In the genomic region with DNA sequence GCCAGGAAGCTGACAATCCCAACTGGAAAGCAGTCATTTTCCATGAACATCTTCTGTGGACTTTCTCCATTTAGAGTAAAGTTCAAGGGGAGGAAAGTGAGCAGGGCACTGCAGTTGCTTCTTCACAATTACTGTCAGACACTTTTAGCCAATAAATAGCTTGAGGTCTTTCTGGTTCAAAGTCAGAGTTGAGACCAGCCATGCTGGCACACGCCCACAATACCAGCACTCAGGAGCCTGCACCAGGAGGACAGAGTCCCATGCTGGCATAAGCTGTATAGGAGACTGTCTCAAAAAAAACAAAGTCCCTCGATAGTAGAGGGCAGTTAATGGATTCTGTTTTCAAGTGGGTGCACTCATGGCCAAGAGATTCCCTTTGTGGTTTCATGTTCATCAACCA, we compare ENCODE assay signal across 20 mouse cellular contexts. TPM values are rescaled to one million over a fixed set of nuclear protein-coding genes. Genes with fewer than 3 reads are reported as not detected.
A peak's percentile ranks its signal among the peaks of the same experiment; 100 is the strongest.
DNase-seq lines count a peak whose midpoint lies in the region; ATAC-seq and TF ChIP-seq lines count a peak whose summit lies in the region.
"Had no signal": no experiment of that assay in that cellular context is flagged by ENCODE, and none has a peak within 500 bp of the region (broad histone marks: within the 10 kb centered on the region; RNA-seq: fewer than 3 reads in every experiment).

No protein-coding gene starts in this region.

- ATAC-seq in heart, embryonic 12.5 days (ENCODE audit: insufficient number of reproducible peaks, low FRiP score), result no peak
- no peak for ATAC-seq in kidney, embryonic 14.5 days (ENCODE audit: low FRiP score, low TSS enrichment)
- ATAC-seq in granulocyte monocyte progenitor cell, adult 5-6 weeks (replicated peaks; ENCODE audit: poor library complexity, severe bottlenecking), result no peak
- ATAC-seq: activated CD4-positive, CD25-positive, alpha-beta regulatory T cell, adult 4 months; forebrain, embryonic 13.5 days; forebrain, postnatal 0 days; hindbrain, postnatal 0 days; Patski had no signal

- no peak for TF ChIP-seq CTCF in kidney, adult 2 months (conservative IDR thresholded peaks at IDR 0.05; ENCODE audit: insufficient read depth, insufficient read length, low read depth, low read length)

- H3K4me3 ChIP-seq in heart, embryonic 12.5 days, result no peak overlapping the region
- no peak overlapping the region for H3K4me3 ChIP-seq in kidney, adult 2 months (ENCODE audit: insufficient read depth, low read depth, low read length)
- H3K4me3 ChIP-seq in kidney, embryonic 14.5 days (ENCODE audit: low read length), result no peak overlapping the region
- H3K4me3 ChIP-seq in brown adipose tissue, adult 24 weeks (ENCODE audit: insufficient read depth, low read depth, low read length), result no peak overlapping the region
- H3K4me3 ChIP-seq: embryonic facial prominence, embryonic 10.5 days; forebrain, embryonic 13.5 days; heart, embryonic 15.5 days; hindbrain, embryonic 13.5 days had no signal

- no peak overlapping the region for H3K27ac ChIP-seq in heart, embryonic 12.5 days (ENCODE audit: poor library complexity, severe bottlenecking)
- no peak overlapping the region; the same call in 1 of the 2 replicates for H3K27ac ChIP-seq in kidney, adult 2 months (ENCODE audit: insufficient read depth, low read depth, low read length)
- no peak overlapping the region for H3K27ac ChIP-seq in kidney, embryonic 14.5 days (ENCODE audit: low read depth, low read length)
- H3K27ac ChIP-seq in brown adipose tissue, adult 24 weeks (replicated peaks; ENCODE audit: low read depth, low read length), result peak overlapping the region; percentile 72
- H3K27ac ChIP-seq: embryonic facial prominence, embryonic 10.5 days; forebrain, embryonic 13.5 days; heart, embryonic 15.5 days; hindbrain, embryonic 13.5 days; hindbrain, postnatal 0 days had no signal

- H3K4me1 ChIP-seq in heart, embryonic 12.5 days (replicated peaks), result peaks cover 74% of the 10 kb centered on the region
- peaks cover 27% of the 10 kb centered on the region; the same call in 1 of the 2 replicates for H3K4me1 ChIP-seq in kidney, adult 2 months (ENCODE audit: control insufficient read depth, insufficient read depth, low read length)
- 0 out of 2 replicates have a peak, but pooled peaks cover 3% of the 10 kb centered on the region for H3K4me1 ChIP-seq in kidney, embryonic 14.5 days (ENCODE audit: control insufficient read depth, insufficient read depth, low read length)
- peaks cover 40% of the 10 kb centered on the region for H3K4me1 ChIP-seq in brown adipose tissue, adult 24 weeks (ENCODE audit: control insufficient read depth, insufficient read depth, insufficient read length, low read length)
- H3K4me1 ChIP-seq: embryonic facial prominence, embryonic 10.5 days; forebrain, embryonic 13.5 days had no signal

- no peak overlapping the region for H3K4me2 ChIP-seq in heart, embryonic 12.5 days
- no peak overlapping the region for H3K4me2 ChIP-seq in kidney, embryonic 14.5 days (replicated peaks; ENCODE audit: low read depth, low read length)
- H3K4me2 ChIP-seq: forebrain, embryonic 13.5 days; heart, embryonic 15.5 days; hindbrain, embryonic 13.5 days had no signal

- H3K9ac ChIP-seq in heart, embryonic 12.5 days, result no peak overlapping the region
- H3K9ac ChIP-seq in kidney, embryonic 14.5 days (ENCODE audit: low read depth, low read length), result no peak overlapping the region
- H3K9ac ChIP-seq: forebrain, embryonic 13.5 days; forebrain, postnatal 0 days; heart, embryonic 15.5 days; hindbrain, embryonic 13.5 days had no signal

- intact Hi-C loops in left cerebral cortex, postnatal 4 days (cut with DNase I), result no loop called here

- peaks cover 54% of the 10 kb centered on the region for H3K36me3 ChIP-seq in heart, embryonic 12.5 days
- H3K36me3 ChIP-seq in kidney, adult 2 months (ENCODE audit: control insufficient read depth, insufficient read depth, low read length), result no peaks in the 10 kb centered on the region; the same call in none of the 2 replicates
- peaks cover 51% of the 10 kb centered on the region for H3K36me3 ChIP-seq in kidney, embryonic 14.5 days (ENCODE audit: control insufficient read depth, insufficient read depth, low read length)

- no peak for TF ChIP-seq POLR2A in kidney, adult 2 months (IDR thresholded peaks at IDR 0.05; ENCODE audit: low read depth, low read length)

- WGBS in heart, embryonic 12.5 days, result 61% methylated on average over 2 of the region's 2 CpGs
- WGBS in kidney, adult 2 months, result 45% methylated on average over 2 of the region's 2 CpGs
- WGBS in kidney, embryonic 14.5 days, result 62% methylated on average over 2 of the region's 2 CpGs

- DNase-seq in heart, adult 11 months, result peak; percentile 86
- DNase-seq in kidney, adult 2 months, result peak; percentile 79
- peak; percentile 49 to 82 for DNase-seq in kidney, postnatal 25 days
- no peak for DNase-seq in left cerebral cortex, postnatal 4 days
- DNase-seq: adrenal gland, postnatal 25 days; cerebellum, adult 2 months; cerebellum, postnatal 10 days; forebrain, postnatal 0 days; heart, postnatal 14 days had no signal

- no peaks in the 10 kb centered on the region for H3K27me3 ChIP-seq in heart, embryonic 12.5 days (replicated peaks)
- H3K27me3 ChIP-seq in kidney, adult 2 months (replicated peaks; ENCODE audit: control insufficient read depth, insufficient read depth, low read length), result no peaks in the 10 kb centered on the region
- no peaks in the 10 kb centered on the region for H3K27me3 ChIP-seq in kidney, embryonic 14.5 days (ENCODE audit: control insufficient read depth, insufficient read depth, low read length)
- H3K27me3 ChIP-seq: forebrain, embryonic 13.5 days; heart, embryonic 15.5 days; hindbrain, embryonic 13.5 days; Patski had no signal

- H3K9me3 ChIP-seq in heart, embryonic 12.5 days (replicated peaks), result no peaks in the 10 kb centered on the region
- H3K9me3 ChIP-seq in kidney, embryonic 14.5 days (ENCODE audit: control insufficient read depth, low read length), result no peaks in the 10 kb centered on the region
- H3K9me3 ChIP-seq: embryonic facial prominence, embryonic 10.5 days; forebrain, embryonic 13.5 days; heart, embryonic 15.5 days; hindbrain, embryonic 13.5 days had no signal

RNA-seq across cellular contexts. Expression of a gene that starts 13.1 kb away (rescaled TPM):
- 52.6 and 53.9 TPM in 2 replicates for polyA plus RNA-seq in heart, embryonic 12.5 days (2016; fragmentation: Nextera tagmentation; extraction: Ambion mirVana)
- 78.2 and 81.1 TPM in 2 replicates for polyA plus RNA-seq in kidney, adult 2 months (2012; rRNA removed)
- polyA plus RNA-seq in kidney, embryonic 14.5 days (2014; fragmentation: Nextera tagmentation; extraction: Ambion mirVana), result 72.8 and 72.9 TPM in 2 replicates
- polyA plus RNA-seq in brown adipose tissue, adult 24 weeks (2012; ENCODE audit: insufficient read depth, insufficient read length, missing spikeins), result 60.2 and 63.5 TPM in 2 replicates
- 31.5 and 35.4 TPM in 2 replicates for total RNA-seq in granulocyte monocyte progenitor cell, adult 5-6 weeks (2014; fragmentation: Nextera tagmentation)
- total RNA-seq in granulocyte monocyte progenitor cell, adult 5-6 weeks (2017), result 67.1 and 72.3 TPM in 2 replicates
- 10 to 100 TPM; 26.5 to 26.8 TPM for total RNA-seq in left cerebral cortex, postnatal 4 days (2021)

RNA-seq across cellular contexts. Expression of a gene that starts 35.6 kb away (rescaled TPM):
- 31.6 and 33.4 TPM in 2 replicates for polyA plus RNA-seq in heart, embryonic 12.5 days (2016; fragmentation: Nextera tagmentation; extraction: Ambion mirVana)
- polyA plus RNA-seq in kidney, adult 2 months (2012; rRNA removed), result 29.1 and 30.0 TPM in 2 replicates
- 34.3 and 35.8 TPM in 2 replicates for polyA plus RNA-seq in kidney, embryonic 14.5 days (2014; fragmentation: Nextera tagmentation; extraction: Ambion mirVana)
- 82.8 and 88.3 TPM in 2 replicates for polyA plus RNA-seq in brown adipose tissue, adult 24 weeks (2012; ENCODE audit: insufficient read depth, insufficient read length, missing spikeins)
- total RNA-seq in granulocyte monocyte progenitor cell, adult 5-6 weeks (2014; fragmentation: Nextera tagmentation), result 11.2 and 14.8 TPM in 2 replicates
- 15.4 and 18.2 TPM in 2 replicates for total RNA-seq in granulocyte monocyte progenitor cell, adult 5-6 weeks (2017)
- 10 to 100 TPM; 23.5 to 23.6 TPM for total RNA-seq in left cerebral cortex, postnatal 4 days (2021)

RNA-seq across cellular contexts. Expression of a gene that starts 48.5 kb away (rescaled TPM):
- polyA plus RNA-seq in heart, embryonic 12.5 days (2016; fragmentation: Nextera tagmentation; extraction: Ambion mirVana), result 22.1 and 25.5 TPM in 2 replicates
- 39.3 and 46.2 TPM in 2 replicates for polyA plus RNA-seq in kidney, adult 2 months (2012; rRNA removed)
- polyA plus RNA-seq in kidney, embryonic 14.5 days (2014; fragmentation: Nextera tagmentation; extraction: Ambion mirVana), result 15.7 and 25.0 TPM in 2 replicates
- polyA plus RNA-seq in brown adipose tissue, adult 24 weeks (2012; ENCODE audit: insufficient read depth, insufficient read length, missing spikeins), result 8.6 and 11.2 TPM in 2 replicates
- 1.6 and 4.7 TPM in 2 replicates for total RNA-seq in granulocyte monocyte progenitor cell, adult 5-6 weeks (2014; fragmentation: Nextera tagmentation)
- total RNA-seq in granulocyte monocyte progenitor cell, adult 5-6 weeks (2017), result 1.3 and 2.1 TPM in 2 replicates
- total RNA-seq in left cerebral cortex, postnatal 4 days (2021), result 10 to 100 TPM; 22.8 to 29.3 TPM

RNA-seq across cellular contexts. Expression of a gene that starts 54.5 kb away (rescaled TPM):
- 34.5 and 38.6 TPM in 2 replicates for polyA plus RNA-seq in heart, embryonic 12.5 days (2016; fragmentation: Nextera tagmentation; extraction: Ambion mirVana)
- polyA plus RNA-seq in kidney, adult 2 months (2012; rRNA removed), result 108 and 120 TPM in 2 replicates
- polyA plus RNA-seq in kidney, embryonic 14.5 days (2014; fragmentation: Nextera tagmentation; extraction: Ambion mirVana), result 45.3 and 78.4 TPM in 2 replicates
- polyA plus RNA-seq in brown adipose tissue, adult 24 weeks (2012; ENCODE audit: insufficient read depth, insufficient read length, missing spikeins), result 18.0 and 28.1 TPM in 2 replicates
- total RNA-seq in granulocyte monocyte progenitor cell, adult 5-6 weeks (2014; fragmentation: Nextera tagmentation), result 49.9 and 84.1 TPM in 2 replicates
- total RNA-seq in granulocyte monocyte progenitor cell, adult 5-6 weeks (2017), result 135 and 162 TPM in 2 replicates
- total RNA-seq in left cerebral cortex, postnatal 4 days (2021), result 1 to 10 TPM; 4.4 to 5.5 TPM
